ENCODE assay signal across 3 mouse cellular contexts in the genomic region with DNA sequence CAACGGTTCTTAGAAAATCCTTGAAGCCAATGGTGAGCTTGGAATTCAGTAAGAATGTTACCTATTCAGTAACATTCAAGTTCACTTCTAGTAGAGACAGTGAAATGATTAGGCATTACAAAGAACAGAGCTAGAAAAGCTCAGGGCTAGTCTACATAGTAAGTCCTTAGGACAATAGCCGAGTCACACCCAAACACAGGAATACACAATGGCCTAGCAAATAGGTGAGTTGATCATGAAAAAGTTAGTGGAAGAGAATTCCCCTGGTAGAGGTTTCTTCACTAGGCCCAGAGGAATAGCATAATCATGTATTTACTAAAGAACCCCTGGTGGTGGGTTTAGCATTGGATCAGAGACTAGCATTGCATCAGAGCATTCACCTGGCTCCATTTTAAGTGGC.
DNase-seq lines count a peak whose midpoint lies in the region.

No protein-coding gene starts in this region.

- DNase-seq in ES-CJ7 (ENCODE audit: low read depth, low spot score) (peak; percentile 41), R1 (ENCODE audit: low read depth, low spot score) (peak; percentile 79), ZHBTc4 (ENCODE audit: low read depth, low spot score) (peak; percentile 67)
